Mouse (Mus musculus) spleen, postnatal 14 days (tissue): Measurements from ENCODE around the gene Iqschfp.

Experiments used
- DNase-seq, 2 experiments: peaks; one replicate each; pipeline ENCODE4 v3.0.0; 2021 to 2022; ENCODE audit warnings: low spot score in 2 of 2

The Iqschfp gene

DNA sequence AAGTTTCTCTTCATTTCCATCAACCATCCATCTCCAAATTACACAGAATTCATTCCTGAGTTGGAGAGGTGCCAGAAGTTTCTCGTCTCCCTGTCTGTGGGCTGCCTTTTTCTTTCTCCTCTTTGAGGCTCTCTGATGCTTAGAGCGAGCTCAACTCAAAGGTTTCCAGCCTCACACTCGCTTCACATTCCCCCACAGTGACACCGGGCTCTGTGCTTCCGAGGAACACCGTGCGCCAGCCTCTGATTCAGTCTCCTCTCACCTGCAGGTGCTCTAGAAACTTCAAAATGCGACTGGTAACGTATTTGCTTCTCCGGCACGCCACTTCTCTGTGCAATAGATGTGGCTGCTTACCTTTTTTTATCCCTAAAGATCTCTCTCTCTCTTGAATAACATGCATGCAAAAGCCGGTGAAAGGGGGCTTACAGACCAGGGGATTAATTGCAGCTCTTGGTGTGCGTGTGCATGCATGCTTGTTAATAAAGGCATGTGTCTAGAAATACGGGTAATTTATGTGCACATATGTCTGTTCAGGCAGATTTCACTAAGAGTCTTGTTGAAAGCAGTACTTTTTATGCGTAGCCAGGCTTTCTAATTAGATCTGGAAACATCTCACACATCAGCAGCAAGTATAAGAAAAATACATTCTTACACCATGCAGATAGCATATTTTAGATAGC, at the start of gene Iqschfp, which contains the start of gene Iqcj:
TSS of gene Iqschfp (plus strand) at position 207 of the 680 bp plus-strand sequence.
TSS of gene Iqcj (plus strand) at position 195 of the 680 bp plus-strand sequence.
- no peak for DNase-seq

DNA sequence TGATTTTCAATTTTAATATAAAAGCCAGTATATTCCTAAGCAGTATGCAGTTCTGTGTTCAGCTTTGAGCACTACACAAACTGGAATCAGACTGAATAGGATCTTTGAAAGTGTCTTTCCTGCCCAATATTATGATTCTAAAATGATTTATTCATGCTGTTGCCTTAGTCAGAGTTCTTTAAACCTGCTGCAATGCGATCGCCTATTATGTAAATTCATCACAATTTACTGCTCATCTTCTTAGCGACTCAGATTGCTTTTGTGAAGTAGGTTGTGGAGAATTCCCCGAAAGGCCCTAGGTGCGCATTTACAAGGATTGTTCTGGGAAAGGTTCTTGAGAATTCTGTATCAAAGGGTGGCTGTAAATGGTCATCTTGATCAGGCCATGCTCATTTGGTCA, 39.6 kb upstream of the Iqschfp start:
- no peak for DNase-seq

DNA sequence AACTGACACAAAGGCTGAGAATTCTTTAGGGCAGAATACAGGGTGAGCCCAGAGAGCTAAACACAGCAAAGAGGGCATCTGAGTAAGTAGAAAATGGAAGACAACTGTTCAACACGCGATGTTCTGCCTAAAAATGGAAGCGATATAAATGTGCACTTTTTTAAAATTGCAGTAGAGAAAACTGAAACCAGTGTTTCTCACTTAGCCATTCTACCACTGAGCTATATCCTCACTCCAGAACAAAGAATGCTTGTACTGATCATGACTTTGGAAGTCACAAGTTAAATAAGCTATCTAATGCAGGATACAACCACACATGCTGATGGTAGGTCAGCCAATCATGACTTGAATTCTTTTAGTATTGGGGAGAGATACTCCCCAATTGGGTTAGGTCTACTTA, 30.5 kb upstream of the Iqschfp start:
- no peak for DNase-seq

DNA sequence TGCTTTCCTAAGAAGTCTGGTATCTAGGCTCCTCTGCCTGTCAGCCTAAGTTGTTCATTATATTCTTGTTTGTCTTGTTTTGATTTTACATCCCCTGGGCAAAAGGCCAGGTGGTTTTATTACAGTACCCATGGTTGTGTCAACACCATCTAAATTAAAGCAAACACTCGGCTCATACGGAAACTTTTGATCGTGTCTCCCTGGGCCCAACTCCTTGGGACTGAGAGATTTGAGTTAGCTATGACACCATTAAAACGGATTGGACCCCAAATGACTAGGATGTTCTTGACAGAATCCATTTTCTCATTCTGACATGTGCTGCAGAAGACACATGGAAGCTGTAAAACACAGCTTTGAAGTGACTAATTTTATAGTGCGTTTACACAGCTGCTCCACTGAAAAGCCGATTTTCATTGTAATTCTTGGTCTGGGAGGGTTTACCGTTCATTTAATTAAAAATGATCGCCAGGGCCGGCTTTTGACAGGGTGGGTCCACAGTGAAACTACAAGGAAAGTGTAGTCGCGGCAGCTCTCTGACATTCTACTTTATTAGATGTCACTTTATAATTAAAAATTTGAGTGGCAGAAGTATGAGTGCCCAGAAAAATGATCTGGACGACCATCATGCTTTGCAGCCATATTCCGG, 24.5 kb upstream of the Iqschfp start:
- DNase-seq = no peak

DNA sequence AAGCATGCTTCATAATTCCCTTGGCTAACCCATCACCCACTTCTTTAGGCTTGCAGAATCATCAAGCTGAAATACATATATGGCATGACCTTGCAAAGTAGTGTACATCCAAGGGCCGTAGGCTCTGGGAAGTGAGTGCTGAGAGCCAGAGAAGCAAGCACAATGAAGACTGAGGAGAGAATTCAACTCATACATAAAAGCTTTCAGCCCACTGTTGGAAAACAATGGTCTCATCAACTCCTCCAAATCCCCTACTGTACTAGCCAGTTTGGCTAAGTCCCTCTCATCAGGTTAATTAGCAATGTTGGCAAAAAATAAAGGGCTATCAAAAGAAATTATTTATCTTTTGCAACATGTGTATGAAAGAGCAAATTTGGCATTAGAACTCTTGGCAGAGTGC, 22.6 kb upstream of the Iqschfp start:
- DNase-seq = no peak

DNA sequence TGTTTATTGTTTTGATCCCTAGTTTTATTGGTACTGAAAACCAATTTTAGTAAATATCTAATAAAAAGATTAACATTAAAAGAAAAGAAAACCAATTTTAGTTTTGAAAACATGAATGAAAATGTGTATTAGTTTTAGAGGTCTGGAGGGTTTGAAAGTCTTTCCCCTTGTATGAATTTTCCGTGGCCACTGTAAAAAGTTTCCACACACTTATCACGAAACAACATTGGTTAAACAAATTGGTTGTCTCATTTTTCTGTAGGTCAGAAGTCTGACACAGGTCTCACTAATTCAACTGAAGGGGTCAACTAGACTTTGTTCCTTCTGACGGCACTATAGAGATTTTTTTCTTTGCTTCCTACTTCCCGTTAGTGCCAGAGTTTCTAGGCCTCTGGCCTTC, 14.8 kb upstream of the Iqschfp start:
- no peak for DNase-seq

DNA sequence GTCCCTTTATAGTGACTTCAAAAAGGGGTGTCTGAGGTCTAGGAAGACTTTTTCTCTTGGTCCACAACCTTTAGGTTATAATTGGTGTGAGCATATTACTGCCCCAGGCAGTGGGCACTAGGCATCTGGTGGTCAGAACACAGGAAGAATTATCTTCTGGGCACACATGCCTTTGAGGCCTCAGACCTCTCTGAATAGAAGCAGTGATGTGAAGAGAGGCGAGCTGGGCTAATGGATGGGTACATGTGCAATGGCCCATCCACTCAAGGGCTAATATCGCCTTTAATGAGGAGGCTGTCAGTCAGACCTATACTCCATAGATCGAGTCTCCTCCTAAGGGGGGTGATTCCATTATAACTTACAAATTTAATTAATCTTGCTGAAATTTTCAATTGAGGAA, 7.7 kb upstream of the Iqschfp start:
- no peak for DNase-seq

DNA sequence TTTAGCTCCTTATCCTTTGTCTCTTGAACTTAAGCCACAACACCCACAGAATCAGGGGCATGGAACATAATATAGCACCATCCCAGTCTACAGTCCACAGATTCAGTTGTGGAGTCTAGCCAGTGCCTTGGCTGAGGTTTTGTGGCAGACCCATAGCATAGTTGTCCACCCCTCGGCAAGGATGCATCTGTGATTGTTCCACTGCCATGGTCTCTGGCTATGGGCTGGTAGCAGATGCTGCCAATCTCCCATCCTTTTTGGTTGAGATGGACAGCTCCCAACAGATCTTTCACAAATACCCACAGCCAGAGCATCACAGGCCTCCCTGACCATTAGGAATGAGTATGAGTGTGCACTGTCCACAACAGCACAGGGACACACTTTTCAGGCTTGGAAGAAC, 5.9 kb upstream of the Iqschfp start:
- DNase-seq = no peak

DNA sequence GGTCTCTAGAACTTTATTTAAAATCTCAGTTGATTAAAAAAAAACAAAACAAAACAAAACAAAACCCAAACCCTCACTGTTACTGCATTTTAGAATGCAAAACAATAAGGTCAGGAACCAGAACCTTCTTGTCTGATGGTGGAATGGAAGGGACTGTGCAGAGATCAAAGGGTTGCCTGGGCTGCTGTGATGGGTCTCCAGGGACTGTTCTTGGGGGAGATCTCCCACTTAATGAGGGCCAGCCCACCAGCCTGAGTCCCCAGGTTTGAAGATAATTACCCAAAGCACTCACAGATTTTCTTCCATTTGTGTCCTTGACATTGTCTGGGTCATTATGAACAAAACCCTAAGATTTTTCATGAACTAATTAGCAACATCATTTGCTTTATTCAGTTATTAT, 4.8 kb upstream of the Iqschfp start:
- DNase-seq = no peak

DNA sequence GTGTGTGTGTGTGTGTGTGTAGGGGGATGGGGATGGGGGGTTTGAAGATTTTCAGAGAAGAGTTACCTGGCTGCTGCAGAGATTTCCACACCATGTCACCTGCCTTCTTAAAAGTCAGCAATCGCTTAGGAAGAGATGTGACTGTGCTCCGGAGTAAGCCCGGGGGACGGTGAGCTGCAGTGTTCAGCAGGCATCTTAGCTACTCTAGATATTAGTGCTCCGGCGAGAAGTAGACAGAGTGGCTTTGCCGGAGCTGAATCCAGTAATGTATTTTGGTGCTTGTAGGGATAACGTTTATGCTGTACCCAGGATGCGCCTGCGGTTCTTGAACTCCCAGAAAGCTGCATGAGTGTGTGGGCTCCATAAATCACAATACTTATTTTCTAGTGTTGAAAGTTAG, 736 bp downstream of the Iqschfp start:
- no peak for DNase-seq

DNA sequence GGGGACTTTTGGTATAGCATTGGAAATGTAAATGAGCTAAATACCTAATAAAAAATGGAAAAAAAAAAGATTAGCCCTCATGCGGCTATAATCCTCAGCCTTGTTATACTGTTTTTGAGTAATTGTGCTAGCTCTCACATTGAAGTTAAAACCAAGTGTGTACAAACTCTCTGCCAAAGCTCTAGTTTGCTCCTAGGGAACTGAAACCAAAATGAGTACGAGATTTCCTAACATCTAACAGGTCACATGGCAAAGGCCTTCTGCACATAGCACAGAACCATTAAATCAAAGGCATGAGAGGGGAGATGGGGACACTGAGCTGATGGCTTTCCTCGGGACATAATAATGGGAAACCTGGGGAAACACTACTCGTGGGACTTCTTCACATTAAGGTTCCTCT, 10.5 kb downstream of the Iqschfp start:
- no peak for DNase-seq

DNA sequence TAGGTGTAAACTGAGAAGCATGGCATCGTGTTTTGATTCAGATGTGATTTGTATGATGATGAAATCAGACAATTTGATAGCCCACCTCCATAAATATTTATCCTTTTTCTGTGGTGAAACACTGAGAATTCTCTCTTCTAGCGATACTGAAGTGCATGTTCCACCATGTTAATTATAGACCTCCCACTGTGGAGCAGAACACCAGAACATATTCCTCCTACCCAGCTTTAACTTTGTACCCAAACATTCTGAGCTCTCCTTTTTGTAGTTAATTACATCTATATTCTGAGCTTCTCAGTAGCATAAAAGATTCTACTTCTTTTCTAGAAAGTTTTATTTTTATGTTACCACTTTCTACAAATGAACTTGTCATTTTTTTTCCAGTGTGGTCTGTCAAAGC, 16.6 kb downstream of the Iqschfp start:
- no peak for DNase-seq

DNA sequence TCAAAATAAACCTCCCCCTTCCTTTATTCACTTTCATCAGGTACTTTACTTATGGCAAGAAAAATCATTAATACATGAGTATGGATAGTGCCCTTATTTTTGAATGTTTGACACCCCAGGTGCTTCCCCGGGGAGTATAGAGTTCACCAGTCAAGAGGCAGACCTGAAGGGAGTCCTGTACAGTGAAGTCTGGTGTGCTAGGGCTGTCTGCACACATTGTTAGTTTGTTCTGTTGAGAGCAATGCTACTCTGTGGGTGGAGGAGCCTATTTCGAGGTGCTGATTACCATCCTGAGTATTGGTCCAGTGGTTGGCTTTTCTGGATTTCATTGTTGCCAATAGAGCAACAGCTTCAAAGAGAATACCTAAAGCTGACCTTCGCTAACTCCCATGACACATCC, 26.1 kb downstream of the Iqschfp start:
- no peak for DNase-seq

DNA sequence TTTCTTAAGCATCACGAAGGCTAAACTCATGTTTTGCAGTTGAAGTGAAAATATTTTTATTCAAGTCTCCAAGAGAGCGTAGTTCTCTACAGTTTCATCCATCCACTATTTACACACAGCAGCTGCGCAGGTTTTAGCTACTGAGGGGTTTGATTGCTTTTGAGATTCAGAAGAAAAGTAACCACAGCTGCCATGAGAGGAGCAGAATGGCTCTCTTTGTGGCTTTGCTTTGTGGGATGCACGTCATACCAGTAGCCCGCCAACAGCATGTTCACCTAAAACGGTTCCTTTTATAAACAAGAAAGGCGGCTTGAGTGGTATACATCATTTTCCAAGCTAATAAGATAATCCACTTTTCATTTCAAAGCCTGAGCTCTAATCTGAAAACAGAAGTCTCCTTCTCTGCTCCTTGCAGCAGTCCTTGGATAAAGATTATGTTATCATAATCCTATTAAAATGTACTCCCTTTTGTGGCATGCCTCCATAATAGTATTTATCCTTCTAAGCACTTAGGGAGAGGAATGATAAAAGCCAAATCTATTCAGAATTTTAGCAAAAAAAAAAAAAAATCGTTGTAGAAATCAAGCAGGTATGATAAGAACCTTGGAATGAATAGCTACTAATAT, 26.7 kb downstream of the Iqschfp start:
- DNase-seq = no peak

DNA sequence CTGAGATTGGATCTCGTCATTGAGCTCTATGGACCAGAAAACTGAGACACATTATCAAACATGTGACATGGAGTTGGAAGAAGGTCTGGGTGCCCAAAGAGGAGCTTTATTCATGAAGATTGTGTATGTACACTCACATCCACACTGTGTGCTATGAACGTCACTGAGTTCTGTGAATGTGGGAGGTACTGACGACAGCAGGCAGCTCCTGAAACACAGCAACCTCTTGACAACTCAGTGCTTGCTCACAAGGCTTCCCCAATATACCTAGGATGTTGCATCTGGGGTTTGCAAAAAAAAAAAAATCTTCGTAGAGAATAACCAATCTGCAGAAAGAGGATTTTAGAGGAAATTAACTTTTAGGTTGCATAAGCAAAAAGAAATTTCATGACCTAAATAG, 31.1 kb downstream of the Iqschfp start:
- no peak for DNase-seq

DNA sequence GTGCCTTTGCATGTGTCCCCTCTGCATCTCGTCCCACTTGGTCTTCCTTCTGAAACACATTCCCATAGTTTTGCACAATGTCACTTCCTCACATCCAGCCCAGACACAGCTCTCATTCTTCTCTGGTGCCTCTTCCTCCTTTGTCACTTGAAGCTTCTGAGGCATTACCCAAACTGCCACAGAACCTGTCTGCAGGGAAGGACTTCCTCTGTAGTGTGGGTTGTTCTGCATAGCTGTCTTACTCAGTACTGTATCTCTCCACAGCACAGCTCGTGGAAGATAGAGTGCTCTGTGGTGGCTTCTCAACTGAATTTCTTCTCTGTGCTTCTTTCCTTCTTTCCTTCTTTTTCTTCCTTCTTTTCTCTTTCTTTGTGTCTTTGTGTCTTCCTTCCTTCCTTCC, 33.4 kb downstream of the Iqschfp start:
- no peak for DNase-seq

DNA sequence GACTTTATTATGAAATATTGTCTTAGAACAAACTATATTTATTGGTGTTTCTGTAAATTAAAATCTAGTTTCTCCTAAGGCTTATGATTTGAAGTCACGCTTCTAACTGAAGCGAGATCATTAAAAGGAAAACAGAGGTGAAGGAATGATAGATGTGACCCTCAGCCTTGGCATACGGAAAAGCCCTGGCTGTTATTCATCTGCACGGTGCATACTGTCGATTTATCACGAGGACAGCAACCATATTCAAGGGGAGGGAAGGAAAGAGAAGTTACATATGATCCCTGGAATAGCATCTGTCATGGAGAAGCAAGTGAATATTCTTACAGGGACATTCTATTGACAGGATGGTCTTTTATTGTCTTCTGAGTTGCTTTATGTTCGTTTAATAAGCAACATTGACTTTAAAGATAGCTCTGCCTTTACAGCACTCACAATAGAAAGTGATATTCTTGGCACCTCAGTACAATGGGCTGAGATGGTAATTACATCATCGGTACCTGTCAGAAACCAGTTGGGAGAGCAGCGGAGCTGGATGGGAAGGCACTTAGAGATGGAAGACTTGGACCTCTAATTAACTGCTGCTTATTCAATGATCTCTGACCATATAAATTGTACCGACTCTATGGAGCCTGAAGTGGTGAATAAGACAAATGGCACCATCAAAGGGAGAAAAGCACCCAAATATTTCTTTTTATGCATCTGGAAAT, 38.5 kb downstream of the Iqschfp start:
- no peak for DNase-seq

DNA sequence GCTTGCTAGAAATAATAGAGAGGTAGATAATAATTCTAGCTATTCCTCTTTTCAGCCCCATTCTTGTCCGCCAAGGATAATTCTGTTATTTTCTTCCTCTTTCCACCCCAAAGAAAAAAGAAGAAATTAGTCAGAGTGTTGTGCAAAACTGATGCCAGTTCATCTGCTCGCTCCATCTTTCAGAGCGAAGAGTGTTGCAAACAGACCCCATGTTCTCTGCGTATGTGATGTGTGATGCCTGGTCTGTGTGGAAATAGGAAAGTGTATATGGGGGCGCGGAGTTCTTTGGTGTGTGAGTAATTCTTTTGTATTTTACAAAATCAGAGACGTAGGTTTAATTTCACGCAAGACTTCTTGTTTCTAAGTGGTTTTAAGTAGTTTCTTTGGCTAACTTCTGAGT, 39.1 kb downstream of the Iqschfp start:
- no peak for DNase-seq

DNA sequence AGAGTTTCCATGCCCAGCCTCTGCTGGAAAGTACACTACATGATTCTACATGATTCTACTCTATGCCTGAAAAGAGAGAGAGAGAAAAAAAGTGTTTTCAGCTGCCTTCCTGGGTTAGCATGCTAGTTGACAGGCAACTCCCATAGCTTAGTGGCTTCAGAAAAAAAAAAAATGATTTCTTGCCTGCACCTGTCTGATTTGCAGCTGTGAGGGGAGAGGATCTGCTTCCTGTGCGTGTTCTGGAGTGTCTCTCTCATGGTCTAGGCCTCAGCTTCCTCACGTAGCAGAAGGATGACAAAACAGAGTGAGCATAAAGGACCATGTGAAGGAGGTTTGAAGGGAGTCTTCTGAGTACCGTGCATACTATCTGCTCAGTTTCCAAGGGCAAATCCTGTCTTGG, 39.9 kb downstream of the Iqschfp start:
- DNase-seq = no peak

DNA sequence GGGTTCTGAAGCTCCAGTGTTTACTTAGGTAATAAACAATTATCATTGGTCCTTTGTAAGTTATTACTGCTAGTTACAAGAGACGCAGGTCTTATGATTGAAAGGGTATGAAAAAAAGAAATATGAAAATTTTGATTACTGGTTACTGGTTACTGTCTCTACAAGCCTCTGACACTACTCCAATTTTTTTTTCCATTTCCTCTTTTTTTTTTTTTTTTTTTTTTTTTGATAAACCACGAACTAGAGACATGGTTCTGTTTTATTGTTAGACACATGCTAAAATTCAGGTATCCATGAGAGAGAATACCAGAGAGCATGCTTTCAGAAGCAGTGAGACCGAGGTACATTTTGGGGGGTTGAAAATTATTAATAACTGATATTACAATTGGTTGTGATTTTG, 43.8 kb downstream of the Iqschfp start:
- DNase-seq = no peak

DNA sequence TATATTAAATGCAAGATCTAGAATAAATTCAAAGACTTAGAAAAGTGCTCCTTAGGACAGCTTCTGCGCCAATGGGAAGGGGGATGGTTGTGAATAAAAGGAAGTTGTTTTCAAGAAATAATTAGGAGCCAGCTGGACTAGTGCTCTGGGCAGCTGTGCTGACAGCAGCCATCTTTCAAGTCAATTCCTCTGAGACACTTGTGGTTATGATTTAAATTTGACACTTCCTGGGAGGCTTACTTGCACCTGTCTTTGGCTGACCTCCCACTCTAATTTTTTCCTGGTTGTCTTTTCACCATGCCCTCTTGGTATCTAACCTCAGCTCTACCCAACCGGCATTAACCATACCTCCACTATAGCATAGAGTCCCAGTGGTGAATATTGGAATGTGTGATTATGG, 55.0 kb downstream of the Iqschfp start:
- no peak for DNase-seq

DNA sequence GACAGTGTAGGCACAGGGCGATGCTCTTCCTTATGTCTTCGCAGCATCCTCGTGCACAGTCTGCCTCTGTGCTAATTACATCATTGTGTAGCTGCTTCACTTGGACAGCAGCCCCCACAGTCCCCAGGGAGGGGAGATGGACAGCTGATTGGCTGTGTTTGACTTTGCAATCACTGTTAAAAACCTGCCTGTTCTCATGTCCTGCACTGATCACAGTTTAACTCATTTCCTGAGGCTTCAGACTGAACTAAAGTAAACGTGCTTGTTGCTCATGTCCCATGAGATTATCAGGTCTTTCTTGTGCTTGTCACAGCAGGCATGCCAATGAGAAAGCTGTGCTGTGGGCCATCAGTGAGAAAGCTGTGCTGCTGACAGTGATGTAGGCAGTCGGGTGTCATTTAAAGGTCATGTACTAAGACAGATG, 60.5 kb downstream of the Iqschfp start:
- DNase-seq = no peak
